ENCODE assay signal across 19 mouse cellular contexts in the genomic region with DNA sequence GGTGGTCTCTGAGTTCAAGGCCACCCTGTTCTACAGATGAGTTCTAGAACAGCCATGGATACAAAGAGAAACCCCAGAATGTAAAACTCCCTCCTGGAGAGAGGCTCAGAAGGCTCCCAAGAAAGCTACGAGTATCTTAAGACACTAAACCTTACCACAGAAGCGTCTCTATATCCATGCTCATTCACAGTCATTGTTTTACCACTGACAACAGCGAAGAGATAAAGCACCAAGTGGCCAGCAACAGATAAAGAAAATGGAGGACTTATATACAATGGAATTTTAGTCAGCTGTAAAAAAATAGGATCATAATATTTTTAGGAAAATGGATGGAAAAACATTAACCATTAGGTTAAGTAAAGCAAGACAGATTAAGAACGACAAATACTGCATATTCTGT.
"Had no signal": no experiment of that assay in that cellular context is flagged by ENCODE, and none has a peak within 500 bp of the region (broad histone marks: within the 10 kb centered on the region; RNA-seq: fewer than 3 reads in every experiment).

No protein-coding gene starts in this region.

- H3K4me2 ChIP-seq: lung, embryonic 14.5 days; midbrain, embryonic 12.5 days; neural tube, embryonic 13.5 days; neural tube, embryonic 15.5 days had no signal

- H3K36me3 ChIP-seq: midbrain, embryonic 12.5 days; neural tube, embryonic 13.5 days had no signal

- ATAC-seq: midbrain, embryonic 16.5 days had no signal

- DNase-seq: lung, adult 18-20 months; lung, embryonic 14.5 days; lung, postnatal 10 days; lung, postnatal 4 days; midbrain, embryonic 14.5 days; retina, postnatal 1 day; right cerebral cortex, adult 18-20 months; right cerebral cortex, postnatal 25 days; right cerebral cortex, postnatal 4 days; spleen, adult 18-20 months; thymus, adult 18-20 months; thymus, postnatal 14 days; thymus, postnatal 36 days had no signal

- H3K4me3 ChIP-seq: midbrain, embryonic 10.5 days; midbrain, embryonic 12.5 days; myocyte; neural tube, embryonic 13.5 days; neural tube, embryonic 15.5 days had no signal

- H3K9ac ChIP-seq: lung, embryonic 14.5 days; midbrain, embryonic 12.5 days; neural tube, embryonic 13.5 days; neural tube, embryonic 15.5 days had no signal

- H3K27me3 ChIP-seq: midbrain, embryonic 12.5 days; neural tube, embryonic 13.5 days; neural tube, embryonic 15.5 days had no signal

- H3K4me1 ChIP-seq: neural tube, embryonic 15.5 days had no signal

- H3K27ac ChIP-seq: midbrain, embryonic 10.5 days; midbrain, embryonic 12.5 days; neural tube, embryonic 13.5 days; neural tube, embryonic 15.5 days had no signal

- H3K9me3 ChIP-seq: midbrain, embryonic 10.5 days; midbrain, embryonic 12.5 days; neural tube, embryonic 13.5 days; neural tube, embryonic 15.5 days had no signal
